Mouse (Mus musculus) neural tube, embryonic 14.5 days (tissue): Measurements from ENCODE around the gene Rnf182. TPM values are rescaled to one million over a fixed set of nuclear protein-coding genes. Genes with fewer than 3 reads are reported as not detected.

Source experiments
- ATAC-seq: fragments of 200-750 bp; cut with Nextera tagmentation; 2 replicates; pipeline ENCODE4 v1.8.0; 2017; ENCODE audit warnings: low read depth, mild to moderate bottlenecking, moderate TSS enrichment, moderate library complexity
- H3K27ac ChIP-seq: fragments of 300-500 bp; sonication (generic); 2 replicates; pipeline ENCODE4 v1.5.1; 2014; ENCODE audit warnings: low read depth, mild to moderate bottlenecking, control low read depth, low read length, moderate library complexity, mixed read lengths
- H3K27me3 ChIP-seq: fragments of 300-500 bp; sonication (generic); 2 replicates; pipeline ENCODE4 v1.6.1; 2014; ENCODE audit warnings: low read length; ENCODE audit not compliant: control insufficient read depth, insufficient read depth
- H3K36me3 ChIP-seq: fragments of 300-500 bp; sonication (generic); 2 replicates; pipeline ENCODE4 v1.6.1; 2014; ENCODE audit warnings: low read length, mixed read lengths; ENCODE audit not compliant: control insufficient read depth, insufficient read depth
- H3K4me1 ChIP-seq: fragments of 300-500 bp; sonication (generic); 2 replicates; pipeline ENCODE4 v1.6.1; 2014; ENCODE audit warnings: low read length; ENCODE audit not compliant: control insufficient read depth, insufficient read depth
- H3K4me2 ChIP-seq: fragments of 300-500 bp; sonication (generic); 2 replicates; pipeline ENCODE4 v1.6.1; 2014; ENCODE audit warnings: mild to moderate bottlenecking, low read depth, low read length, control low read depth
- H3K4me3 ChIP-seq: fragments of 300-500 bp; sonication (generic); 2 replicates; pipeline ENCODE4 v1.5.1; 2014; ENCODE audit warnings: low read depth, low read length, control low read depth, mixed read lengths
- H3K9ac ChIP-seq: fragments of 300-500 bp; sonication (generic); replicated peaks from 2 replicates; pipeline ENCODE4 v1.6.1; 2014; ENCODE audit warnings: low read depth, mild to moderate bottlenecking, control low read depth, low read length, mixed read lengths
- H3K9me3 ChIP-seq: fragments of 300-500 bp; sonication (generic); 2 replicates; pipeline ENCODE4 v1.6.1; 2016; ENCODE audit warnings: low read length; ENCODE audit not compliant: control insufficient read depth
- WGBS: fragments of 180-500 bp; shearing (Covaris S2); extraction: QIAGEN DNeasy Blood & Tissue Kit; methylation state at CpG from one replicate; pipeline ENCODE4 v1.1.7; 2014; 5-methylcytosine and 5-hydroxymethylcytosine counted together
- polyA plus RNA-seq: library from polyadenylated mRNA; unstranded; fragments of >200 nt; fragmentation: Nextera tagmentation; extraction: Ambion mirVana; gene quantifications from 2 replicates; pipeline ENCODE4 v1.2.1, GENCODE M21; 2014

Gene Rnf182
- polyA plus RNA-seq, 1 experiment from 2014 or later = 35.1 TPM

- H3K27me3 ChIP-seq = no peaks in the 10 kb centered on the region
- H3K36me3 ChIP-seq = no peaks in the 10 kb centered on the region
- no peak overlapping the region for H3K4me3 ChIP-seq
- no peaks in the 10 kb centered on the region for H3K9me3 ChIP-seq
- WGBS = 86% methylated on average over 7 of the region's 7 CpGs
- H3K9ac ChIP-seq = no peak overlapping the region
- no peak for ATAC-seq
- H3K4me1 ChIP-seq = no peaks in the 10 kb centered on the region
- no peak overlapping the region for H3K27ac ChIP-seq
- H3K4me2 ChIP-seq = no peak overlapping the region
Measured at GRCm38 (mm10) chr13:43629785-43630184, 14.3 kb downstream of the Rnf182 start.

- Histone ChIP-seq H3K4me1 (no peaks in the 10 kb centered on the region), H3K4me3 (no peak overlapping the region), H3K36me3 (no peaks in the 10 kb centered on the region), H3K4me2 (no peak overlapping the region), H3K27me3 (no peaks in the 10 kb centered on the region), H3K9ac (no peak overlapping the region), H3K9me3 (no peaks in the 10 kb centered on the region), H3K27ac (no peak overlapping the region)
- WGBS = 96% methylated on average over 6 of the region's 6 CpGs
- ATAC-seq = no peak
Measured at GRCm38 (mm10) chr13:43631266-43631665, 15.8 kb downstream of the Rnf182 start.

- no peak overlapping the region for H3K4me3 ChIP-seq
- no peaks in the 10 kb centered on the region for H3K27me3 ChIP-seq
- H3K4me2 ChIP-seq = no peak overlapping the region
- 92% methylated on average over 4 of the region's 4 CpGs for WGBS
- H3K36me3 ChIP-seq = no peaks in the 10 kb centered on the region
- no peak for ATAC-seq
- H3K4me1 ChIP-seq = no peaks in the 10 kb centered on the region
- H3K9ac ChIP-seq = no peak overlapping the region
- no peak overlapping the region for H3K27ac ChIP-seq
- H3K9me3 ChIP-seq = no peaks in the 10 kb centered on the region
Measured at GRCm38 (mm10) chr13:43633024-43633423, 17.5 kb downstream of the Rnf182 start.

GRCm38 (mm10) chr13:43637720-43638119 is 22.2 kb downstream of the Rnf182 start:
- no peak overlapping the region for H3K27ac ChIP-seq
- H3K4me2 ChIP-seq = no peak overlapping the region
- no peak overlapping the region for H3K9ac ChIP-seq
- no peaks in the 10 kb centered on the region for H3K27me3 ChIP-seq
- 72% methylated on average over 7 of the region's 7 CpGs for WGBS
- H3K36me3 ChIP-seq = no peaks in the 10 kb centered on the region
- no peaks in the 10 kb centered on the region for H3K9me3 ChIP-seq
- H3K4me1 ChIP-seq = no peaks in the 10 kb centered on the region
- no peak for ATAC-seq
- no peak overlapping the region for H3K4me3 ChIP-seq

- Histone ChIP-seq H3K27me3 (no peaks in the 10 kb centered on the region), H3K9me3 (no peaks in the 10 kb centered on the region), H3K4me3 (no peak overlapping the region), H3K9ac (no peak overlapping the region), H3K27ac (no peak overlapping the region), H3K4me1 (no peaks in the 10 kb centered on the region), H3K4me2 (no peak overlapping the region), H3K36me3 (no peaks in the 10 kb centered on the region)
- WGBS = 35% methylated on average over 1 of the region's 1 CpGs
- ATAC-seq = no peak
Measured at GRCm38 (mm10) chr13:43644991-43645390, 29.5 kb downstream of the Rnf182 start.

- no peaks in the 10 kb centered on the region for H3K27me3 ChIP-seq
- ATAC-seq = no peak
- no peak overlapping the region for H3K4me2 ChIP-seq
- H3K9me3 ChIP-seq = no peaks in the 10 kb centered on the region
- WGBS = 42% methylated on average over 6 of the region's 6 CpGs
- no peak overlapping the region for H3K4me3 ChIP-seq
- no peak overlapping the region for H3K9ac ChIP-seq
- H3K27ac ChIP-seq = no peak overlapping the region
- no peaks in the 10 kb centered on the region for H3K36me3 ChIP-seq
- H3K4me1 ChIP-seq = peaks cover 3% of the 10 kb centered on the region; the same call in 1 of the 2 replicates
Measured at GRCm38 (mm10) chr13:43648556-43648955, 33.0 kb downstream of the Rnf182 start.

- H3K4me3 ChIP-seq = no peak overlapping the region
- H3K27ac ChIP-seq = peak overlapping the region; percentile 55
- H3K4me1 ChIP-seq = peaks cover 3% of the 10 kb centered on the region; the same call in 1 of the 2 replicates
- ATAC-seq = no peak
- no peak overlapping the region for H3K9ac ChIP-seq
- 22% methylated on average over 3 of the region's 3 CpGs for WGBS
- H3K36me3 ChIP-seq = no peaks in the 10 kb centered on the region
- H3K4me2 ChIP-seq = no peak overlapping the region
- no peaks in the 10 kb centered on the region for H3K27me3 ChIP-seq
- no peaks in the 10 kb centered on the region for H3K9me3 ChIP-seq
Measured at GRCm38 (mm10) chr13:43651277-43651676, 35.8 kb downstream of the Rnf182 start.

- Histone ChIP-seq H3K36me3 (no peaks in the 10 kb centered on the region), H3K4me2 (no peak overlapping the region), H3K9me3 (no peaks in the 10 kb centered on the region), H3K27ac (no peak overlapping the region), H3K4me1 (peaks cover 3% of the 10 kb centered on the region; the same call in 1 of the 2 replicates), H3K9ac (no peak overlapping the region), H3K4me3 (no peak overlapping the region), H3K27me3 (no peaks in the 10 kb centered on the region)
- no peak for ATAC-seq
- 58% methylated on average over 6 of the region's 6 CpGs for WGBS
Measured at GRCm38 (mm10) chr13:43654091-43654490, 38.6 kb downstream of the Rnf182 start.

GRCm38 (mm10) chr13:43663225-43663624 is 47.7 kb downstream of the Rnf182 start:
- WGBS = 91% methylated on average over 4 of the region's 4 CpGs
- ATAC-seq = no peak
- no peak overlapping the region for H3K4me3 ChIP-seq
- H3K4me1 ChIP-seq = no peaks in the 10 kb centered on the region
- H3K9me3 ChIP-seq = no peaks in the 10 kb centered on the region
- no peaks in the 10 kb centered on the region for H3K27me3 ChIP-seq
- H3K9ac ChIP-seq = no peak overlapping the region
- H3K27ac ChIP-seq = no peak overlapping the region
- H3K36me3 ChIP-seq = no peaks in the 10 kb centered on the region
- no peak overlapping the region for H3K4me2 ChIP-seq

- Histone ChIP-seq H3K4me2 (no peak overlapping the region), H3K4me3 (no peak overlapping the region), H3K4me1 (no peaks in the 10 kb centered on the region), H3K9me3 (no peaks in the 10 kb centered on the region), H3K27me3 (no peaks in the 10 kb centered on the region), H3K27ac (no peak overlapping the region), H3K9ac (no peak overlapping the region), H3K36me3 (no peaks in the 10 kb centered on the region)
- 84% methylated on average over 12 of the region's 12 CpGs for whole genome bisulfite sequencing
- no peak for ATAC-seq
Measured at GRCm38 (mm10) chr13:43666130-43666529, 50.6 kb downstream of the Rnf182 start.
